Mouse (Mus musculus) C2C12 (cell line): ENCODE measurements at regions not wholly inside any gene's neighbourhood (a gene's known extent, or its start where the extent isn't known, plus 50 kb on each side); places are given as distances from the start of the nearest gene placed in this dataset.

ENCODE experiments used
- CEBPB ChIP-seq: IDR thresholded peaks from one replicate; pipeline ENCODE4 v1.6.1; 2011; ENCODE audit warnings: low read depth, mild to moderate bottlenecking, control low read depth, moderate library complexity
- CTCF ChIP-seq: IDR thresholded peaks from one replicate; pipeline ENCODE4 v1.5.1; 2011; ENCODE audit not compliant: control insufficient read depth, insufficient read depth, insufficient read length
- FOSL1 ChIP-seq: IDR thresholded peaks from one replicate; pipeline ENCODE4 v1.8.0; 2011; ENCODE audit warnings: mild to moderate bottlenecking, low read length; ENCODE audit not compliant: poor library complexity, insufficient read depth, severe bottlenecking
- MAX ChIP-seq: IDR thresholded peaks from one replicate; pipeline ENCODE4 v1.6.1; 2011; ENCODE audit warnings: mild to moderate bottlenecking, control low read depth
- MYOD1 ChIP-seq: IDR thresholded peaks from one replicate; pipeline ENCODE4 v1.6.1; 2011; ENCODE audit warnings: low read depth; ENCODE audit not compliant: control insufficient read depth, insufficient read length
- USF1 ChIP-seq: IDR thresholded peaks from one replicate; pipeline ENCODE4 v1.6.1; 2011; ENCODE audit warnings: low read depth, mild to moderate bottlenecking, control low read depth, moderate library complexity

GRCm38 (mm10) chr6:147953058-147953679 lies 93.9 kb upstream of the Far2 start:
- TF ChIP-seq CTCF (no peak), MAX (no peak), USF1 (no peak), CEBPB (no peak), FOSL1 (no peak), MYOD1 (no peak)
